Mouse (Mus musculus) gonadal fat pad, adult 2 months (tissue): Measurements from ENCODE around the gene Shisal2b. TPM values are rescaled to one million over a fixed set of nuclear protein-coding genes. Genes with fewer than 3 reads are reported as not detected.
"Not testable (repeated sequence)": the region's sequence is repeated elsewhere in the genome, so short reads cannot be mapped to it uniquely, and the experiment has no call there.

Experiments
- DNase-seq: peaks from one replicate; pipeline ENCODE4 v3.0.0-alpha.2; 2012; ENCODE audit warnings: low read depth
- polyA plus RNA-seq: library from polyadenylated mRNA; depleted of rRNA; stranded (reverse); fragments of >200 nt; gene quantifications from 2 replicates; pipeline ENCODE4 v1.2.3, GENCODE M21; 2012; rRNA removed

Shisal2b gene
- polyA plus RNA-seq = not detected in 2 replicates

DNA sequence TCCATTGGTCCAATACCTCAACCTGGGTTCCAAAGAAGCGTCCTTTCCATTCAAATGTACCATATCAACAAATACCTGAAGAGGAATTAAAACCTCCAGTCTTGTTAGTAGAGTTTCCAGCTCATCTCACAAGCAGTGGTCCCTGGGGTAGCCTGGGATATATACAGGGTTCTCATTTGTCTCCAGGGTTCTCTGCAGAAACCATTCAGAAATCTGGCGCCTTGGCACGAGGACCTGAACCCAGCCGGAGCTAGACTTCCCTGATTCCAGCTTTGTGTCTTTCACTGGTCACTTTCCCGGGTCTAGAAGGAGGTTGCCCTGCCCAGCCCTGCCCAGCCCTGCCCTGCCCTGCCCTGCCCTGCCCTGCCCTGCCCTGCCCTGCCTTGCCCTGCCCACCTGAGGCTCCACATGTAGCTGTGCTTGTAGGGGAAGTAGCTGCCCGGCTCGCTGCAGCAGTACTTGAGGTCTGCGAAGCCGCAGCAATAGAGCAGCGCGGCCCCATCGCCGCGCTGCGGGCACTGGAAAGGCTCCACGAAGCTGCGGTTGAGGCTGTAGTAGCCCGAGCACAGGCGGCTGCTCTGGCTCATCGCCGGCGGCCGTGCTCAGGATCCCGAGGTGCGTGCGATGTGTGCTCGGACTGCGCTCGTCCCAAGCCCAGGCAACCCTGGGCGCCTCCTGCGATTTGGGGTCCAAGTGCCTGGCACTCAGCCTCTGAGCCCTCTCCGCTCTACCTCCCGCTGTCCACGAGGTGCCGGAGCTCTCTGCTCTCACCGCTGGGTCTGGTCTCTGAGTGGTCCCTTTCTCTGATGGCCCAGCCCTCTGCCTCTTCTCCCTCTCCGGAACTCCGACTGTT lies at the start of gene Shisal2b:
Shisal2b (minus strand) TSS at position 767 of the 853 bp plus-strand sequence.
- no peak for DNase-seq

DNA sequence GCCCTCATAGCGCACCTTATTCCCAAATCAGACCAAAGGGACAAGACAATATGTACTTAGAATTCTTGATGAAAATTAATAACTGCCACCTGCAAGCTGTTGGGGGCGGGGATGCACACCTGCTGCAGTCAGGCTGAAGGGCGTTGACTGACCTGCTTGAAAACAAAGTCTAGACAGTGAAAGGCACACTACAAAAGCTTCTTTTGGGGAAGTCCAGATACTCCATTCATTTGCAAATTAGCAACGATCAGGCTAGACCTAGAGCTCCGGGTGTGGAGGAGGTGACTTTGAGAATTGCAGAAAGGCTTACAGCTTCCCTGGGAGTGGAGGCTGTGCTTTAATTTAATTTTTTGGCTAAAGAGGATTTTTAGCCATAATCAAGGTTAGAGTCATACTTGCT lies 47.9 kb upstream of the Shisal2b start:
- DNase-seq = not testable (repeated sequence)

- DNase-seq = not testable (repeated sequence)
Observed at GRCm38 (mm10) chr13:104911006-104911405, 47.3 kb upstream of the Shisal2b start.

DNA sequence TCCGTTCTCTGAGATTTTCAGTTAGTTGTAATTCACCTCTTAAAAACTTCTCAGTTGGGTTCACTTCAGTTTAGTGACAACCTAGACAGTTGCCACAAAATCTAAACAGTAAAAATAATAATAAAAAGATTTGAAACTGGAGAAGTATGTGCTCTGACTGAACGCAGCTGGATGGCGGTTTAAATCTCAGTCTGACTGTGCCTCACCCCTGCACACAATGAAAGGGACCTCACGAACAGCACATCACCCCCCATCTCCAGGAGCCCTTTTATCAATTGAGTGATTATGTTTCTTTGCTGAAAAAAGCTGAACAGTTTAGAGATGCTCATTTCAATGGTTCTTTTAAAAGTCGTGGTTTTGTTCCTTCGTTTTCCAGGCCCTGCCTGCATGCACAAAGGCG lies 45.0 kb upstream of the Shisal2b start:
- no peak for DNase-seq

- DNase-seq = no peak
Observed at GRCm38 (mm10) chr13:104894771-104895170, 31.1 kb upstream of the Shisal2b start.

DNA sequence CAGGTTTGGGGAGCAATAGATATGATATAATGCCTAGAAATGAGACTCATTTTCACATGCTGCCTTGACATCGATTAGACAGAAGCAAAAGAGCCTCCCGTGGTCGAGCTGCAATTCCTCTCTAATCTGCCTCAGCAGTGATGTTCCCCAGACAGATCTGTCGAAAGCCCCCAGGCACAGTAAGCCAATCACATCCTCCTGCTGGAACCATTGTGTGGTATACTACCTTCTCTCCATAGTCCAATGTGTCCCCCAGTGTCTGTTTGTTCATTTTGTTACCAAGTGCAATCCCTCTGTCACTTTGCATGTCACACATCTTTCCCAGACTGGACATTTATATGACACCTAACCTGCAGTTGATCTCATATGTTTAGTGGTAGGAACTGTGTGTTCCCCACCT lies 28.6 kb upstream of the Shisal2b start:
- DNase-seq = no peak

GRCm38 (mm10) chr13:104886308-104887032 lies 22.8 kb upstream of the Shisal2b start:
- no peak for DNase-seq

GRCm38 (mm10) chr13:104883566-104884249 lies 20.0 kb upstream of the Shisal2b start:
- no peak for DNase-seq

DNA sequence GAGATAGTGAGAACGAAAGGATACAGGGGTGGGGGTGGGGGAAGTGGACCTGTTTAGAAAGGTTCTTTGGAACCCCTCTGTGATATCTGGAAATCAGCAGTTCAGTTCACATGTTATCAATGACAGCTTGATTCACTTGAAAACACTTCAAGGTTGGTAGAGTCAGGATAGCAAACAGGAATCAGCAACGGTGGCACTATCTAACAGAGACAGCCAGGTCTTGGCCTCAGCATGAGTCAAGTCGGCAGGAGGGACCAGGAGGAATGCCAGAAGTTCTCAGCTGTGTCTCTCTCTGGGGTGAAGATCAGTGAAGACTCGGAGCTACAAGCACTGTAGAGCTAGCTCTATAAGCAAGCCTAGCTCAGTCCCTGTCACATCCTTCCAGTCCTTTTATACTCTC lies 14.8 kb upstream of the Shisal2b start:
- no peak for DNase-seq

DNA sequence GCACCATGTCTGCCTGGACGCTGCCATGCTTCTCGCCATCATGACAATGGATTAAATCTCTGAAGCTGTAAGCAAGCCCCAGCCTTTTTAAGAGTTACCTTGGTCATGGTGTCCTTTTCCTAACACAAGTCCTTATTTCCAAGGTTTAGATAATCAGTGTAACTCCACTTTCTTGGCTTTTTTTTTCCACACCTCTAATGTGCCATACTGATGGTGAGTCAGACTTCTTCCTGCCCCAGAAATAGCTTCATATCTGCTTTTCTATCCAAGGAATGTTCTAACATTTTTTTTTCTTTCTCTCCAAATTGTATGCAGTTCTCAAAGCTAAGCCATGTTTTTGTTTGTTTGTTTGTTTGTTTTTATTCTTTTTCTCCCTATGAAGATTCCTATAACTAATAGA lies 6.2 kb upstream of the Shisal2b start:
- DNase-seq = no peak

DNA sequence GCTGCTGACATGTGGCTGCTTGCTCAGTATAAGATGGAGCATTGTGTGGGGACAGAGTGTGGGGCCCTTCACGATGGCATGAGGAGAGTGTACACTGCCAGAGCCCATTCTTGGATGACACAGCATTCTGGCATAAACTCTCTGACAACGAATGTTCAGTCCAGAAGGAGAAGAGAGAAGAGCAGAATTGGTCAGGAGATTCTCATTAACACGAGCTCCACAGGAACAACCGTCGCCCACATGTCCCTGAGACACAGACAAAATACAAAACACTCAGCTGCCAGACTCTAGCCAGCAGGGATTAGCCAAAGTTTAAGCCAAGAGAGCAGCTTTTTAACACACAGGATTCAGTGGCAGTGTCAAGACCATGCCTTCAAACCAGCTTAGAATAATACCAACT lies 3.0 kb upstream of the Shisal2b start:
- no peak for DNase-seq

DNA sequence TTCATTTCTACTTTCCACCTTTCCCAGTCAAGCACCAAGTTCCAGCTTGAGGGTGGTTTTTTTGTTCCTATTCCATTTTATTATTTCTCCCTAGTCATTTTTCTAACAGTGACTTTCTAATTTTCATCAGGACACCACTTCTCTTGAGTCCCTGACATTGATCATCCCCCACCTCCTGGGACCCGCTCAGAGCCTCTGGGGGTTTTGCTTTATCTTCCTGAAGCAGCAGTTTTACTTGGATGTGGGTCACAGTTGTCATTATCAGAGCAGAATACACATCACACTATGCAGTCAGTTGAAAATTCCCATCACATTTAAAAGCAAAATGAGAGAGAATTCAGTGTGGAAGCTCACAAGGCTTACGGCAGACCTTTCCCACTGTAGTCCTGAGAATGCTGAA lies 10.0 kb downstream of the Shisal2b start:
- no peak for DNase-seq

DNA sequence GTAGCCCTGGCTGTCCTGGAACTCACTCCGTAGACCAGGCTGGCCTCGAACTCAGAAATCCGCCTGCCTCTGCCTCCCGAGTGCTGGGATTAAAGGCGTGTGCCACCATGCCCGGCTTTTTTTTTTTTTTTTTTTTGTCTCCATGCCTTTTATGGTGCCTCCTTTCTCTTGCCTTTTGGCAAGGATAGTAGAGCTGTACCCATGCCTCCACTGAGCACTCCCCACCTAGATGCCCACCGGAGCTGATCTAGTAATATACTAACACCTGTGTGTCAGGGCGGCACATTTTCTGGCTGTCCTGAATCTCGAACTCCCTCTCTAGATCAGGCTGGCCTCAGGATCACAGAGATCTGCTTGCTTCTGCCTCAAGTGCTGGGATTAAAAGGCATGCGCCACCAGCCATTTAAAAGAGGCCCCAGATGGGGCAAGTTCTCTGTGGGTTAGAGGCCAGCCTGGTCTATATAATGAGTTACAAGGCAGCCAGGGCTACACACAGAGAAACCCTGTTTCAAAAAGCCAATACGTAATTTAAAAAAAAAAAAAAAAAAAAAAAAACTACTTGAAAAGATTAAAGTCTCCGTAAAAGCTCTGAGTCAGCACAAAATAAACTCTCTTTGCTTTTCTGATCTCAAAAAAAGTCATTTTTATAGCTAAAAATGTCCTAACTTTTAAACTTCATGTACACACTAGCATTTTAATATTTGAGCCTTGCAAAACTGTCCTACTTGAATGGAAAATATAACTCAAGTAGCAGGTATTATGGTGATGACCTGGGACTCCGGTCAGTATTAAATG lies 20.2 kb downstream of the Shisal2b start:
- no peak for DNase-seq

- DNase-seq = no peak
Observed at GRCm38 (mm10) chr13:104841937-104842336, 21.8 kb downstream of the Shisal2b start.

GRCm38 (mm10) chr13:104837628-104838027 lies 26.1 kb downstream of the Shisal2b start:
- no peak for DNase-seq

DNA sequence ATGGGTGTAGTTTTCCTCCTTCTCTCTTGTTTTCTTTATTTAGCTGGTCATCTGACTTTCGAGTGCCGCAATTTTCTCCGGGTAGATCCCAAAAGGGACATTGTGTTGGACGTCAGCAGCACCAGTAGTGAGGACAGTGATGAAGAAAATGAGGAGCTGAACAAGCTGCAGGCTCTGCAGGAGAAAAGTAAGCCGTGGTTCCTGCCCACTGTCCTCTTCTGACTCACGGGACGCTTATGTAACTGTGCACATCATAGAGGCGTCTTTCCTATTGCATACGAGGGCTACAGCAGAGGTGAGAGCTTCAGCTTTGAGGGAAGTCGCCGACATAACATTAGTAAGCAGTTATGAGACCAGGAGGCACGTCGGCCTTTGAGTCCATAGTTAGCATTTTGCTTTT lies 30.9 kb downstream of the Shisal2b start:
- DNase-seq = no peak

GRCm38 (mm10) chr13:104825470-104825869 lies 38.2 kb downstream of the Shisal2b start:
- no peak for DNase-seq

DNA sequence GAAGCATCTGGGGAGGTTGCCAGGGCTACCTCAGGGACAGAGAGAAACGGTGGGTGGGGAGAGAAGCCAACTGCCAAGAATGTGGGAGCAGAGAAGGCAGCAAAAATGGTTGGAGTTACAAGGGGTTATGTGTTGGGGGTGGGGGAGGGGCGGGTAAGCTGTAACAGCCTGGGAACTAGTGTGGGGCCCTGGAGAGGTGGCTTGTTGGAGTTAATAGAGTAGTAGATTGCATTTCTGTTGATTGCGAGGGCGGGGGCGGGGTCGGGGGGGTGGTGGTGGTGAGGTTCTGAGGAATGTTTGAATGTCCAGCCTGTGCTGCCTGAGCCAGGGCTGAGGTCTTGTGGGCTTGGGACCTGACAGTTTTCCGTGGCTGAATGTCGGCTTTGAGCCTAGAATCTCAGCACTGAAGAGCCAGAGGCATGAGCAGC lies 41.3 kb downstream of the Shisal2b start:
- no peak for DNase-seq

DNA sequence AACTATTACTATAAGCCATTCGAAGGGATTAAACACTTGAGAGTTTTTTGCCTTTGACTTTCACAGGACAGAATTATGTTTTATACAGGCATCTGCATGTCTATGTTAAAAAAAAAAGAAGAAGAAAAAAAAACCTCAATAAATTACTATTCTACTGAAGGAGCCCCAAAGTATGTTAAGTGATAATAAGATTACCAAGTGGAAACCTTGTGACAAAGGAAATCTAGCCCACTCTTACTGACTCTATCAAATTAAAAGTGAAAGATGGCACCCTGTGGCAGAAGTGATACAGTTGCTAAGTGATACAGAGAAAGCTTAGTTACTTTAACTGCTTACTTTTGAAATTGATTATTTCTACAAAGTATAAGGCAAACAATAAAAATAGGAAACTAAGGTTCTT lies 41.8 kb downstream of the Shisal2b start:
- no peak for DNase-seq

GRCm38 (mm10) chr13:104821192-104821591 lies 42.5 kb downstream of the Shisal2b start:
- no peak for DNase-seq

DNA sequence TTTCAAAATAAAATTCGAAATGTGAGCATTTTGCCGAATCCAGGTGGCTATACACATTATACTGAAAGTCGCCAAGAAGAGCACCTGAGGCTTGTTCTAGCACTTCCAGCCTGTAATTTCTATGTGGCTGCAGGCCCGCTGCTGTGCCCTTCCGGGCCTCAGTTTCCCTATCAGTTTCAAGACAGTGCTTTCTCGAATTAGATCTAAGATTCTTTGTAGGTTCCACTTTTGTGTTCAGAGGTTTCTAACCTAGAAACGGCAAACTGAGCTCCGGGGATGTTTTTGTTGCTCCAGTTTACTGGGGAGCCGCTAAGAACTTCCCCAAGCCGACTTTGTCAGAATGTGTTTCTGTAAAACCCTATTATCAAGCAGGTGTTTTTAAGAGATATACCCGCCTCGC lies 46.0 kb downstream of the Shisal2b start:
- DNase-seq = no peak
